ENCODE assay signal across 8 mouse cellular contexts in the genomic region with DNA sequence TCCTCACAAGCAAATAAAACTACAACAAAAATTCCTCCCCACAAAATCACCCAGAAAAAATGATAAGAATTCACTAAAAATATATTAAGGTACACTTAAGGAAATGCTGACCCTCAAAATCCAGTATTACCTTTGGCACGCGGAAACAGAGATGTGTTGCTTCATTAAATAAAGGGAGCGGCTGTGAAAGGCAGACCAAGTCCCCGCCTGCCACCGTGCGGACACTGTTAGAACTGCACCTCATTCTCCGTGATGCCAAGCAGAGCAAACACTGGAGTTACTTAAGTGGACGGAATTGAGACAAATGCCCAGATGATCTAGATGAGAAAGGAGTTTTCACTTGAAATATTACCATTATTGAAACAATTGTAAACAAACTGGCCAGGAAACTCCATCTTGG.
DNase-seq lines count a peak whose midpoint lies in the region; ATAC-seq lines count a peak whose summit lies in the region.

No protein-coding gene starts in this region.

- peak; percentile 85 for DNase-seq in 3T3-L1 (ENCODE audit: low read depth, low spot score)
- peak; percentile 86 for DNase-seq in adrenal gland, adult 2 months
- DNase-seq in embryo, embryonic 10.5 days (ENCODE audit: low spot score): peak; percentile 90
- peak; percentile 64 for DNase-seq in gastrocnemius, postnatal 25 days
- DNase-seq in kidney, adult 8-10 months: peak; percentile 68 to 90
- peak; percentile 88 for DNase-seq in limb, embryonic 10.5 days (ENCODE audit: low spot score)
- DNase-seq in spleen, postnatal 14 days (ENCODE audit: low spot score in 2 of 2): peak; percentile 43 to 66

- H3K36me3 ChIP-seq in limb, embryonic 10.5 days: no peaks in the 10 kb centered on the region

- 10% methylated on average over 8 of the region's 8 CpGs for WGBS in limb, embryonic 10.5 days

- H3K4me1 ChIP-seq in limb, embryonic 10.5 days: no peaks in the 10 kb centered on the region

- H3K4me3 ChIP-seq in limb, embryonic 10.5 days: no peak overlapping the region

- H3K9me3 ChIP-seq in limb, embryonic 10.5 days (replicated peaks): no peaks in the 10 kb centered on the region

- H3K27me3 ChIP-seq in limb, embryonic 10.5 days (ENCODE audit: low read depth, poor library complexity, severe bottlenecking): no peaks in the 10 kb centered on the region

- H3K27ac ChIP-seq in limb, embryonic 10.5 days: no peak overlapping the region

- peak; percentile 66; the same call in 1 of the 2 replicates for ATAC-seq in monocyte, adult 5-6 weeks (replicated peaks; ENCODE audit: insufficient number of reproducible peaks, low FRiP score, low TSS enrichment, poor library complexity, severe bottlenecking)
